Mouse (Mus musculus): ENCODE measurements around the gene Ubn2.
"Not testable (repeated sequence)": the region's sequence is repeated elsewhere in the genome, so short reads cannot be mapped to it uniquely, and the experiment has no call there.

The Ubn2 gene

DNA sequence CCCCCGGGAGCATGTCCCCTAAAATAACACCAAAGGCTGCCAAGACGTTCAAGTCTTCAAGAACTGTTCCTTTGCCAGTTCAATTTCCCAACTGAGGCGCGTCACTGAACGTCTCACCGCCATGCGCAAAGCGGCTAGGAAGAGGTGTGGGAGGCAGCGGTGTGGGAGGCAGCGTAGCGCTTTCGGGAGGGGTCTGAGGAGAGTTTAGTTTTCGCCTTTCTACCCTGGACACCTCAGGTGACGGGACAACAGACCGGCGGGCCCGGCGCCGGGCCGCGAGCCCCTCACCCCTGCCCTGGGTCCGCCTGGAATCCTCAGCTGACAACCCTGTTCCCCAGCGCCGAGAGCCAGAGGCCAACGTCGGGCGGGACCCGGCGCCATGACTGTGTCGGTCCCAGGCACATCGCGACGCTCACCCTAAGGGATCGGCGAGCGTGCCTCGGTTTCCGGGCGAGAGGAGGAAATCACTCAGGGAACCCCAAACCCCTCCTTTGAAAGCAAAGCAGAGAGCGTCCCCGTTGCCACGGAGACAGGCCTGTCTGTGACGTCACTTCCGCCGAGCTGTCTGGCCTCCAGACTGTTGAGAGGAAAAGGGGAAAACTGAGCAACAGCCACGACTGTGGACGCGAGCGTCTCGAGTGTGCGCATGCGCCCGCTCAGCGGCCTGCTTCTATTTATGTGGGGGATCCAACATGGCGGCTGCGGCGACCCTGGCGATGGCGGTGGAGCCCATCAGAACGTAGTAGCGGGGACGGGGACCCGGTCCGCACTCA is at the start of gene Ubn2:
Gene Ubn2, plus strand, starts transcription at position 690 of the 773 bp plus-strand sequence.
- DNase-seq (ENCODE audit: low read depth, low spot score), result peak; percentile 99

- DNase-seq (ENCODE audit: low read depth, low spot score), result peak; percentile 70
Observed at GRCm38 (mm10) chr6:38389671-38390070, 44.1 kb upstream of the Ubn2 start.

- DNase-seq (ENCODE audit: low read depth, low spot score), result peak; percentile 34
Observed at GRCm38 (mm10) chr6:38432457-38432856, 1.3 kb upstream of the Ubn2 start.

DNA sequence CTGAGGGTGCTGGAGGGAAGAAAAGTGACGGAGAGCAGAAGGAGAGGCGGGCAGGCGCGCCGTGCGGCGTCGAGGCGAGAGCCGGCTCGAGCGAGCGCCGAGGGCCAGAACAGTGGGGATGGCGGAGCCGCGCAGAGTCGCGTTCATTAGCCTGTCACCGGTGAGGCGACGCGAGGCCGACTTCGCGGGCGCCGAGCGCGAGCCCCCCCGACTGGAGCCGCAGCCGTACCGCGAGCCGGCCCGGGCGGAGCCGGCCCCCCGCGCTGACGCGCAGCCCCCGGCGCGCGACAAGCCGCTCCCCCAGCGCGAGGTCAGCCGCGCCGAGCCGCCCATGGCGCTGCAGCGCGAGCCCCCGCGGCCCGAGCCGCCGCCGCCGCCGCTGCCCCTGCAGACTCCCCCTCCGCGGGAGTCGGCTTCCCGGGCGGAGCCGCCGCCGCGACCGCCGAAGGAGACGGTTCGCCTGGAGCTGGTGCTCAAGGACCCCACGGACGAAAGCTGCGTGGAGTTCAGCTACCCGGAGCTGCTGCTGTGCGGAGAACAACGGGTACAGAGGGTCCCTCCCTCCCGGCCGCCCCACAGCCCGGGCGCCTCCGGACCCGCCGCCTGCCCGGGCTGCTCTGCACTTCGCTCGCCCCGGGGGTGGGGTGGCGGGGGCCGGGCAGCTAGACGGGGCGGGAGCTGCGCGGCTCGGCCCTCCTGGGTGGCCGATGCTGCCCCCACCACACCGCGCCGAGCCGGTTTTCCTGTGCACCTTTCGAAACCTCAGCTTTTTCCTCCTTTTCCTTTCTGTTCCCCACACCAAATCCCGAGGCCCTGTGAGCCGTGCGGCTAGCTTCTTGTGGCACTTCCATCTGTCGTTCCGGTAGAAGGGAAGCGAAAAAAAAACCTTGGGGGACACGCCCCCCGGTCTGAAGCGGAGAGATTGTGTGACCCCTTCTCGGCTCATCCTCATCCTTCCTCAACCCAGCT is 589 bp downstream of the Ubn2 start:
- DNase-seq (ENCODE audit: low read depth, low spot score), result peak; percentile 83

GRCm38 (mm10) chr6:38443842-38444241 is 10.1 kb downstream of the Ubn2 start:
- no peak for DNase-seq (ENCODE audit: low read depth, low spot score)

DNA sequence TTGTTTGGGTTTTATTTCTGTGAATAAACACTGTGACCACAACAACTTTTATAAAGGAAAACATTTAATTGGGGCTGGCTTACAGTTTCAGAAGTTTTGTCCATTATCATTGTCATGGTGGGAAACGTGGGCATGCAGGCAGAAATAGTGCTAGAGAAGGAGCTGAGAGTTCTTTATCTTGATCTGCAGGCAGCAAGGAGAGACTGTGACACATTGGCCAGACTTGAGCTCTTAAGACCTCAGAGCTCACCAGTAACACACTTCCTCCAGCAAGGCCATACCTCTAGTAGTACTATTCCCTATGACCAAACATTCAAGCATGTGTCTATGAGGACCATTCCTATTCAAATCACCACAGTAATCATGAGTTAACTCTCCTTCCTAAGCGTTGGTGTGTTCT is 14.5 kb downstream of the Ubn2 start:
- DNase-seq (ENCODE audit: low read depth, low spot score), result no peak

DNA sequence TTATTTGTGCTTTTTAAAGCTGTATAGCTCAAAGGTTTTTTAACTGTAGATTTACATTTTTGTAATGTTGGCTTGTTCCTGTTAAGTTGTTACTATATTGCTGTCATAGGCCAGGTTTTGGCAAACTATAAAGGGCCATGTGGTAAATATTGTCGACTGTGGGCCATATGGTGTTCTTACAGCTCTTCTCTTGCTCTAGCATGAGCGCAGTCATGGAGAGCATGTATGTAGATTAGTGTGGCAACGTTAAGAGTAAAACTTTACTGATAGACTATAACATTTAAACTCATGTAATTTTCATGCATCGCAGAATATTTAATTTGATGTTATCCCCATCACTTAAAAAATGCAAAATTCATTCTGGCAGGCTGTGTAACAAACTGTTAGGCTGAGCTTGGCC is 19.3 kb downstream of the Ubn2 start:
- DNase-seq (ENCODE audit: low read depth, low spot score), result no peak

DNA sequence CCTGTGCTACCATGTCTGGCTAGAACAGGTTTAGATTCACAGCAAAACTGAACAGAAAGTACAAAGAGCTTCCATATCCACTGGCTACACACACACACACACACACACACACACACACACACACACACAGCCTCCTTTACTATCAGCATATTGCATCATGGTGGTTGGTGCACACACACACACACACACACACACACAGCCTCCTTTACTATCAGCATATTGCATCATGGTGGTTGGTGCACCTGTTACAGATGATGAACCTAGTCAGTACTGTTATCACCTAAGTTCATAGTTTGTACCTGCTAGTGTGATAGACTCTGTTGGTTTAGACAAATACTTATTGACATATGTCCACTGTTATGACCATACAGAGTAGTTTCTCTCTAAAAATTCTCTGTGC is 22.7 kb downstream of the Ubn2 start:
- not testable (repeated sequence) for DNase-seq (ENCODE audit: low read depth, low spot score)

DNA sequence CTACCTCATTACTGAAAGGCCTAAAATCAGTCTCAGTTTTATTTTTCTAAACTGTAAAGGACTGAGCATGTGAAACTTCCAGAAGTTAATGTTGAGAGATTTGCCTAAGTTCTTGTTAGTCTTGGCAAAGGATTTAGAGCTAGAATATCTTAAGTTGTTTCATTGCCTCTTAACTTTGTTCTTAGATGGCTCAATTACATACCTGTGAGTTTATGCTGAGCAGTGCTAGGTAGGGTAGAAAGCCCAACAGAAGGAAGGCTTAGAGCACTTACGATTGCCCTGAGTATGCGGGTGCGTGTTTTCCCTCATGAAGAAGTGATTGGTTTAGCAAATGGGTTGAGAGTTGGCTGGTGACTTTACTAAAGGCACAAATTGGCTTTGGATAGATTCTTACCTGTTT is 24.3 kb downstream of the Ubn2 start:
- DNase-seq (ENCODE audit: low read depth, low spot score), result no peak

- peak; percentile 27 for DNase-seq (ENCODE audit: low read depth, low spot score)
Observed at GRCm38 (mm10) chr6:38469591-38469990, 35.8 kb downstream of the Ubn2 start.

DNA sequence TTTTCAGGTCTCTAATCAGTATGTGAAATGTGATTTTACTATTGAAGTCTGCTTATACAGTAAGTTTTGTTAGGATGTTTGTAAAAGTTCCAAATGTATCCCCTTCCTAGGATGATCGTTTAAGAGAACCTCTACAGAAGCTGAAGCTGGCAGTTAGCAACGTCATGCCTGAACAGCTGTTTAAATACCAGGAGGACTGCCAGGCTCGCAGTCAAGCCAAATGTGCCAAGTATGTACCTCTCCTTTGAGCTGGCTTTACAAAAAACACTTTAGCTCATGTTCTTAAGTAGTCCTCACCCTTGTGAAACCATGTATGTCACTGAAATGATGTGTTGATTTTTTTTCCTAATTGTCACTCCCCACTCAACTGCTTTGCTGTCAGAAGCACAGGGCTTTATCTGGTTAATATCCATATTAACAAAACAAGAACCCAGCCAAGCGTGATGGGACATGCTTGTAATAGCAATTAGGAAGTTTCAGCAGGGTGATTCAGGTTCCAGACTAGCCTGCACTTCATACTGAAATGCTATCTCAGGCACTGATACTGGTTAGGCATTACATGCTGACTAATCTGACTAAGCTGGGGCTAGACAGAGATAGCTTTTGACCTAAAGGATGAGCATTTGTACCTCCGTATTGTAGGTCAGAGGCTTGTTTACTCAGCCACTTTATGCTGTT is 48.1 kb downstream of the Ubn2 start:
- no peak for DNase-seq (ENCODE audit: low read depth, low spot score)

GRCm38 (mm10) chr6:38492550-38492949 is 58.8 kb downstream of the Ubn2 start:
- peak; percentile 61 for DNase-seq (ENCODE audit: low read depth, low spot score)

- no peak for DNase-seq (ENCODE audit: low read depth, low spot score)
Observed at GRCm38 (mm10) chr6:38495641-38496040, 61.9 kb downstream of the Ubn2 start.

GRCm38 (mm10) chr6:38512096-38512495 is 78.3 kb downstream of the Ubn2 start:
- no peak for DNase-seq (ENCODE audit: low read depth, low spot score)

- DNase-seq (ENCODE audit: low read depth, low spot score), result no peak
Observed at GRCm38 (mm10) chr6:38512830-38513229, 79.1 kb downstream of the Ubn2 start.

- no peak for DNase-seq (ENCODE audit: low read depth, low spot score)
Observed at GRCm38 (mm10) chr6:38515201-38515600, 81.5 kb downstream of the Ubn2 start.

GRCm38 (mm10) chr6:38523851-38524250 is 90.1 kb downstream of the Ubn2 start:
- peak; percentile 25 for DNase-seq (ENCODE audit: low read depth, low spot score)

GRCm38 (mm10) chr6:38531211-38531820 is 97.6 kb downstream of the Ubn2 start:
- peak; percentile 64 for DNase-seq (ENCODE audit: low read depth, low spot score)

DNA sequence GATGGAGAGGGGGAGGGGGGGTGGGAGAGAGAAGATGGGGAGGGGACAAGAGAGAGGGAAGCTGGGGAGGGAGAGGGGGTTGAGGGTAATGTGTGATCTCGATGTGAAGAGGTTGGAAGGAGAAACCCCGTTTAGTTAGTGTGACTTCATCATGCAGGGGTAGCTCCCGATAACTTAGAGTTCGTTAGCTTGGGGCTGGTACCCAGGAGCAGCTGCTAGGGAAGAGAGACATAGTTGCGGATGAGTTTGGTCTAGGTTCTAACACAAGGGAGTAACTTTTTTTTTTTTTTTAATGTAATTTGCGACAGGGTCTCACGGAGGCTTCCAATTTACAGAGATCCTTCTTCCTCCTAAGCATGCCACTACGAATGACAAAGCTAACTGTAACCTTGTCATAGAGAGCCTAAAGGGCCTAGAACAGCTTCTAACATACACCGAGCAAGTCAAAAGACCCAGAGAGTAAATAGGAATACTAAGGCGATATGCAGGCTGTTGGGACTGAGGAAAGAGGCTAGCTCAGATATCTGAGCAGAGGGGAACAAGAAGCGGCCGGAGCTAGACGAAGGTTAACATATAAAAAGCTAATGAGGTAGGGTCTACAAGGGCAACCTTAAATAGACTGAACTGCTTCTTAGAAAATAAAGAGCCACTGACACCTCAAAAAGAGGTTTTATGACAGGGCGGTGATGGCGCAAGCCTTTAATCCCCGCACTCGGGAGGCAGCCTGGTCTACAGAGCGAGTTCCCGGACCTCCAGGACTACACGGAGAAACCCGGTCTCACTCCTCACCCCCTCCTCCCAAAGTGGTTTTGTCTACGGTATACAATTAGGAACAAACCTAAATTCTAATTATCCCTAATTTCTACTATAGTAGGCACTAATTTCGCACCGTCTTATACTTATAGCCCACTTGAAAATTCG is 99.0 kb downstream of the Ubn2 start:
- DNase-seq (ENCODE audit: low read depth, low spot score), result no peak

Data from A20 (cell line).